Mouse (Mus musculus): ENCODE measurements around the gene Thap2. TPM values are rescaled to one million over a fixed set of nuclear protein-coding genes. Genes with fewer than 3 reads are reported as not detected.
A peak's percentile ranks its signal among the peaks of the same experiment; 100 is the strongest.

The Thap2 gene
- total RNA-seq, 1 experiment, result 7.5 TPM

- Histone ChIP-seq H3K36me3 (ENCODE audit: control insufficient read depth, insufficient read depth, low read length, poor library complexity, severe bottlenecking) (peaks cover 2% of the 10 kb centered on the region; the same call in 1 of the 2 replicates), H3K4me1 (ENCODE audit: control insufficient read depth in 2 of 2, insufficient read depth in 2 of 2, low read length in 2 of 2, poor library complexity in 1 of 2) (peaks cover 12 to 14% of the 10 kb centered on the region in 2 experiments), H3K4me3 (ENCODE audit: insufficient read depth in 1 of 2, low read depth in 1 of 2, low read length in 2 of 2, poor library complexity in 1 of 2, severe bottlenecking in 1 of 2) (0 out of 4 replicates have a peak overlapping the region, but pooled peaks of 1 of the 2 experiments have one; percentile 32), H3K9me3 (ENCODE audit: control insufficient read depth, insufficient read depth, low read depth, low read length) (no peaks in the 10 kb centered on the region), H3K9ac (ENCODE audit: insufficient read depth, low read depth, low read length, poor library complexity, severe bottlenecking) (no peak overlapping the region), H3K27ac (ENCODE audit: insufficient read depth, low read depth, low read length, poor library complexity, severe bottlenecking) (no peak overlapping the region)
- peak; percentile 30 for DNase-seq (ENCODE audit: low read depth, low spot score)
- in situ Hi-C loops (cut with MboI; ENCODE audit: low sequenced_read_pairs in 2 of 2, unreplicated experiment in 2 of 2), result no loop called here
- no peak for TF ChIP-seq ZNF384 (IDR thresholded peaks at IDR 0.05; ENCODE audit: low read depth, low read length)
- no peak for TF ChIP-seq ZC3H11A (IDR thresholded peaks at IDR 0.05; ENCODE audit: borderline replicate concordance, low read depth, low read length)
- TF ChIP-seq HCFC1 (IDR thresholded peaks at IDR 0.05; ENCODE audit: borderline replicate concordance, insufficient read depth, low read length), result no peak
- TF ChIP-seq MAFK (IDR thresholded peaks at IDR 0.05; ENCODE audit: insufficient read depth, low read depth, low read length), result no peak
- TF ChIP-seq CHD2 (IDR thresholded peaks at IDR 0.05; ENCODE audit: low read depth, low read length), result no peak
Observed at GRCm38 (mm10) chr10:115350810-115351397, 33.3 kb downstream of the Thap2 start.

GRCm38 (mm10) chr10:115349509-115349908 is 34.7 kb downstream of the Thap2 start:
- Histone ChIP-seq H3K9ac (ENCODE audit: insufficient read depth, low read depth, low read length, poor library complexity, severe bottlenecking) (no peak overlapping the region), H3K4me1 (ENCODE audit: control insufficient read depth in 2 of 2, insufficient read depth in 2 of 2, low read length in 2 of 2, poor library complexity in 1 of 2) (peaks cover 8 to 12% of the 10 kb centered on the region in 2 experiments), H3K4me3 (ENCODE audit: insufficient read depth in 1 of 2, low read depth in 1 of 2, low read length in 2 of 2, poor library complexity in 1 of 2, severe bottlenecking in 1 of 2) (no peak overlapping the region), H3K9me3 (ENCODE audit: control insufficient read depth, insufficient read depth, low read depth, low read length) (no peaks in the 10 kb centered on the region), H3K27ac (ENCODE audit: insufficient read depth, low read depth, low read length, poor library complexity, severe bottlenecking) (no peak overlapping the region), H3K36me3 (ENCODE audit: control insufficient read depth, insufficient read depth, low read length, poor library complexity, severe bottlenecking) (peaks cover 2% of the 10 kb centered on the region; the same call in 1 of the 2 replicates)
- no peak for TF ChIP-seq CHD2 (IDR thresholded peaks at IDR 0.05; ENCODE audit: low read depth, low read length)
- in situ Hi-C loops (cut with MboI; ENCODE audit: low sequenced_read_pairs in 2 of 2, unreplicated experiment in 2 of 2), result no loop called here
- no peak for DNase-seq (ENCODE audit: low read depth, low spot score)

GRCm38 (mm10) chr10:115349029-115349428 is 35.2 kb downstream of the Thap2 start:
- TF ChIP-seq MAFK (IDR thresholded peaks at IDR 0.05; ENCODE audit: insufficient read depth, low read depth, low read length) (no peak), HCFC1 (IDR thresholded peaks at IDR 0.05; ENCODE audit: borderline replicate concordance, insufficient read depth, low read length) (no peak), CHD2 (IDR thresholded peaks at IDR 0.05; ENCODE audit: low read depth, low read length) (no peak), ZC3H11A (IDR thresholded peaks at IDR 0.05; ENCODE audit: borderline replicate concordance, low read depth, low read length) (no peak)
- peaks cover 8 to 12% of the 10 kb centered on the region in 2 experiments for H3K4me1 ChIP-seq (ENCODE audit: control insufficient read depth in 2 of 2, insufficient read depth in 2 of 2, low read length in 2 of 2, poor library complexity in 1 of 2)
- no peak overlapping the region for H3K9ac ChIP-seq (ENCODE audit: insufficient read depth, low read depth, low read length, poor library complexity, severe bottlenecking)
- H3K9me3 ChIP-seq (ENCODE audit: control insufficient read depth, insufficient read depth, low read depth, low read length), result no peaks in the 10 kb centered on the region
- no peak for DNase-seq (ENCODE audit: low read depth, low spot score)
- no peak overlapping the region for H3K4me3 ChIP-seq (ENCODE audit: insufficient read depth in 1 of 2, low read depth in 1 of 2, low read length in 2 of 2, poor library complexity in 1 of 2, severe bottlenecking in 1 of 2)
- in situ Hi-C loops (cut with MboI; ENCODE audit: low sequenced_read_pairs in 2 of 2, unreplicated experiment in 2 of 2), result no loop called here
- H3K27ac ChIP-seq (ENCODE audit: insufficient read depth, low read depth, low read length, poor library complexity, severe bottlenecking), result no peak overlapping the region
- peaks cover 2% of the 10 kb centered on the region; the same call in 1 of the 2 replicates for H3K36me3 ChIP-seq (ENCODE audit: control insufficient read depth, insufficient read depth, low read length, poor library complexity, severe bottlenecking)

- H3K36me3 ChIP-seq (ENCODE audit: control insufficient read depth, insufficient read depth, low read length, poor library complexity, severe bottlenecking), result peaks cover 2% of the 10 kb centered on the region; the same call in 1 of the 2 replicates
- no peak for DNase-seq (ENCODE audit: low read depth, low spot score)
- no peak overlapping the region for H3K4me3 ChIP-seq (ENCODE audit: insufficient read depth in 1 of 2, low read depth in 1 of 2, low read length in 2 of 2, poor library complexity in 1 of 2, severe bottlenecking in 1 of 2)
- H3K9me3 ChIP-seq (ENCODE audit: control insufficient read depth, insufficient read depth, low read depth, low read length), result no peaks in the 10 kb centered on the region
- H3K4me1 ChIP-seq (ENCODE audit: control insufficient read depth in 2 of 2, insufficient read depth in 2 of 2, low read length in 2 of 2, poor library complexity in 1 of 2), result peaks cover 8 to 12% of the 10 kb centered on the region in 2 experiments
- in situ Hi-C loops (cut with MboI; ENCODE audit: low sequenced_read_pairs in 2 of 2, unreplicated experiment in 2 of 2), result no loop called here
- H3K27ac ChIP-seq (ENCODE audit: insufficient read depth, low read depth, low read length, poor library complexity, severe bottlenecking), result no peak overlapping the region
- H3K9ac ChIP-seq (ENCODE audit: insufficient read depth, low read depth, low read length, poor library complexity, severe bottlenecking), result no peak overlapping the region
- TF ChIP-seq HCFC1 (IDR thresholded peaks at IDR 0.05; ENCODE audit: borderline replicate concordance, insufficient read depth, low read length) (no peak), CHD2 (IDR thresholded peaks at IDR 0.05; ENCODE audit: low read depth, low read length) (no peak), ZNF384 (IDR thresholded peaks at IDR 0.05; ENCODE audit: low read depth, low read length) (no peak), ZC3H11A (IDR thresholded peaks at IDR 0.05; ENCODE audit: borderline replicate concordance, low read depth, low read length) (no peak), MAFK (IDR thresholded peaks at IDR 0.05; ENCODE audit: insufficient read depth, low read depth, low read length) (no peak)
Observed at GRCm38 (mm10) chr10:115348131-115348530, 36.1 kb downstream of the Thap2 start.

GRCm38 (mm10) chr10:115346444-115346843 is 37.8 kb downstream of the Thap2 start:
- Histone ChIP-seq H3K9me3 (ENCODE audit: control insufficient read depth, insufficient read depth, low read depth, low read length) (no peaks in the 10 kb centered on the region), H3K27ac (ENCODE audit: insufficient read depth, low read depth, low read length, poor library complexity, severe bottlenecking) (no peak overlapping the region), H3K36me3 (ENCODE audit: control insufficient read depth, insufficient read depth, low read length, poor library complexity, severe bottlenecking) (peaks cover 2% of the 10 kb centered on the region; the same call in 1 of the 2 replicates), H3K4me3 (ENCODE audit: insufficient read depth in 1 of 2, low read depth in 1 of 2, low read length in 2 of 2, poor library complexity in 1 of 2, severe bottlenecking in 1 of 2) (no peak overlapping the region), H3K9ac (ENCODE audit: insufficient read depth, low read depth, low read length, poor library complexity, severe bottlenecking) (no peak overlapping the region), H3K4me1 (ENCODE audit: control insufficient read depth in 2 of 2, insufficient read depth in 2 of 2, low read length in 2 of 2, poor library complexity in 1 of 2) (peaks cover 10 to 17% of the 10 kb centered on the region in 2 experiments)
- no peak for TF ChIP-seq HCFC1 (IDR thresholded peaks at IDR 0.05; ENCODE audit: borderline replicate concordance, insufficient read depth, low read length)
- no peak for TF ChIP-seq CHD2 (IDR thresholded peaks at IDR 0.05; ENCODE audit: low read depth, low read length)
- TF ChIP-seq ZNF384 (IDR thresholded peaks at IDR 0.05; ENCODE audit: low read depth, low read length), result no peak
- no peak for TF ChIP-seq ZC3H11A (IDR thresholded peaks at IDR 0.05; ENCODE audit: borderline replicate concordance, low read depth, low read length)
- TF ChIP-seq MAFK (IDR thresholded peaks at IDR 0.05; ENCODE audit: insufficient read depth, low read depth, low read length), result no peak
- in situ Hi-C loops (cut with MboI; ENCODE audit: low sequenced_read_pairs in 2 of 2, unreplicated experiment in 2 of 2), result no loop called here
- DNase-seq (ENCODE audit: low read depth, low spot score), result no peak
